Mouse (Mus musculus) forebrain, embryonic 16.5 days (tissue): ENCODE results near the gene Amn1. TPM values are rescaled to one million over a fixed set of nuclear protein-coding genes. Genes with fewer than 3 reads are reported as not detected.
"Not testable (repeated sequence)": the region's sequence is repeated elsewhere in the genome, so short reads cannot be mapped to it uniquely, and the experiment has no call there.

Experiments used
- ATAC-seq: fragments of 200-750 bp; cut with Nextera tagmentation; 2 replicates; pipeline ENCODE4 v1.8.0; 2017; ENCODE audit warnings: mild to moderate bottlenecking, moderate library complexity
- H3K27ac ChIP-seq: fragments of 300-500 bp; sonication (generic); 2 replicates; pipeline ENCODE4 v1.5.1; 2014; ENCODE audit warnings: low read length, control low read depth
- H3K27me3 ChIP-seq: fragments of 300-500 bp; sonication (generic); replicated peaks from 2 replicates; pipeline ENCODE4 v1.6.1; 2014; ENCODE audit warnings: low read length; ENCODE audit not compliant: control insufficient read depth, insufficient read depth
- H3K36me3 ChIP-seq: fragments of 300-500 bp; sonication (generic); 2 replicates; pipeline ENCODE4 v1.6.1; 2014; ENCODE audit not compliant: control insufficient read depth, insufficient read depth
- H3K4me1 ChIP-seq: fragments of 300-500 bp; sonication (generic); replicated peaks from 2 replicates; pipeline ENCODE4 v1.6.1; 2014; ENCODE audit warnings: low read length; ENCODE audit not compliant: control insufficient read depth, insufficient read depth
- H3K4me2 ChIP-seq: fragments of 300-500 bp; sonication (generic); 2 replicates; pipeline ENCODE4 v1.6.1; 2014; ENCODE audit warnings: mild to moderate bottlenecking, low read length, control low read depth
- H3K4me3 ChIP-seq: fragments of 300-500 bp; sonication (generic); replicated peaks from 2 replicates; pipeline ENCODE4 v1.5.1; 2014; ENCODE audit warnings: mild to moderate bottlenecking, low read length, control low read depth
- H3K9ac ChIP-seq: fragments of 300-500 bp; sonication (generic); replicated peaks from 2 replicates; pipeline ENCODE4 v1.6.1; 2014; ENCODE audit warnings: low read depth, low read length, control low read depth
- H3K9me3 ChIP-seq: fragments of 300-500 bp; sonication (generic); 2 replicates; pipeline ENCODE4 v1.6.1; 2016; ENCODE audit warnings: low read length; ENCODE audit not compliant: control insufficient read depth
- WGBS: fragments of 180-500 bp; shearing (Covaris S2); extraction: QIAGEN DNeasy Blood & Tissue Kit; methylation state at CpG from one replicate; pipeline ENCODE4 v1.1.7; 2014; 5-methylcytosine and 5-hydroxymethylcytosine counted together
- polyA plus RNA-seq: library from polyadenylated mRNA; unstranded; fragments of >200 nt; fragmentation: Nextera tagmentation; extraction: Ambion mirVana; gene quantifications from 2 replicates; pipeline ENCODE4 v1.2.1, GENCODE M21; 2015

Amn1 gene
- polyA plus RNA-seq, 1 experiment from 2014 or later = 108 TPM

GRCm38 (mm10) chr6:149141393-149142173 is 46.9 kb downstream of the Amn1 start:
- ATAC-seq = peak; percentile 98
- 4% methylated on average over 36 of the region's 36 CpGs for WGBS

DNA sequence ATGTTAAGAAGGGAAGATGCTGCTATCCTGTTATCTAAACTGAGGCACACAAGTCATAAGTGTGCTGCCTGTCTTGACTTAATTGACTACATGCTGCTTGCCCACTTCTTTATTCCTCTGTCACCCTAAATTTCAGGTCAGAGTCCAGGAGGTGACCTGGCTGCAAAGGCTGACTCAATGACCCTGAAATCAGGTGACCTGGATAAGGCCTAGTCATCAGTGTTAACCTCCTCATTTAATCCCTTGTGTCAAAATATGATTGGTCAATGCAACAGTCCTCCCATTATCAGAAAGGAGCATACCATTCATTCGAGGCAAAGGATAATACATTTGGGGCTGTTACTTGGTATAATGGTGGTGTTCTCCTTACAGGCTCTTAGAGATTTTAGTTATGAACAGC is 49.0 kb downstream of the Amn1 start, which contains the start of gene Etfbkmt:
TSS of gene Etfbkmt (plus strand) at position 379 of the 400 bp plus-strand sequence.
- Histone ChIP-seq H3K9ac (no peak within 1 kb of the TSS), H3K36me3 (no peaks in the 10 kb centered on the region), H3K27me3 (no peaks in the 10 kb centered on the region), H3K9me3 (no peaks in the 10 kb centered on the region), H3K4me3 (no peak within 1 kb of the TSS), H3K27ac (no peak within 1 kb of the TSS), H3K4me2 (no peak within 1 kb of the TSS), H3K4me1 (peaks cover 6% of the 10 kb centered on the region)
- 78% methylated on average over 1 of the region's 1 CpGs for WGBS
- no peak for ATAC-seq

More at GRCm38 (mm10) chr6:149141393-149142173, 46.9 kb downstream of the Amn1 start:
- no peaks in the 10 kb centered on the region for H3K9me3 ChIP-seq
- no peaks in the 10 kb centered on the region for H3K27me3 ChIP-seq
- H3K9ac ChIP-seq = peak overlapping the region; percentile 43
- peaks cover 6% of the 10 kb centered on the region for H3K4me1 ChIP-seq
- H3K4me2 ChIP-seq = peak overlapping the region; percentile 66
- H3K27ac ChIP-seq = no peak overlapping the region
- no peaks in the 10 kb centered on the region for H3K36me3 ChIP-seq
- peak overlapping the region; percentile 51 for H3K4me3 ChIP-seq

DNA sequence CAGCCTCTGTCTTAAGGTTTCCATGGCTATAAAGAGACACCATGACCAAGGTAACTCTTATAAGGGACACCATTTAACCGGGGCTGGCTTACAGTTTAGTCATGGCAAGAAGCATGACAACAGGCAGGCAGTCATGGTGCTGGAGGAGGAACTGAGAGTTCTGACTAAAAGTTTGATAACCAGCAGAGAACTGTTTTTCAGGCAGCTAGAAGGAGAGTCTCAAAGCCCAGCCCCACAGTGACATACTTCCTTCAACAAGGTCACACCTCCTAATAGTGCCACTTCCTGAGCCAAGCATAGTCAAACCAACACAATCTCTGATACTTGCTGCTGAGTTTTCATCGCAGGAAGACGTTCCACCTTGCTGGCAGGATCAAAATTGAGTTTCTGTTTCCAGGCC is 49.5 kb downstream of the Amn1 start:
- no peak for ATAC-seq
- Histone ChIP-seq H3K4me1 (peaks cover 6% of the 10 kb centered on the region), H3K9me3 (no peaks in the 10 kb centered on the region), H3K27me3 (no peaks in the 10 kb centered on the region), H3K36me3 (no peaks in the 10 kb centered on the region), H3K4me2 (no peak overlapping the region), H3K27ac (no peak overlapping the region), H3K9ac (no peak overlapping the region), H3K4me3 (no peak overlapping the region)
- WGBS = 95% methylated on average over 3 of the region's 3 CpGs

DNA sequence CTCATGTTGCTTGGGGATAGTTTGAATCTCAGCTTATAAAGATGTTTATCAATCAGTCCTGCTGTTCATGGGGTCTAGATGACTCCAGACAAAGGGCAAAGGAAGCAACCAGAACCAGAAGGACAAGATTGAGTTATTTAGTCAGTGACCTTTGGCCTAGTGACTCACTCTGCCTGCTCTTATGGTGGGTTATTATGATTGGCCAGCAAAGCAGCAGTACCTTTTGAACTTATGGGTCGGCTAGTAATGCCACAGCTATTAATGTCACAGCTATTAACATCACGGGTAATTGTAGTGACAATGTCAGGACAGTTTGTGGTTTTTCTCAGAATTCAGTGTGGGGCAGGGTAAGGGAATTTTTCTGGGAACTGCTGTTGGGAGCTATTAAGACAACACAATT is 50.6 kb downstream of the Amn1 start:
- Histone ChIP-seq H3K27ac (no peak overlapping the region), H3K36me3 (no peaks in the 10 kb centered on the region), H3K4me3 (no peak overlapping the region), H3K4me2 (no peak overlapping the region), H3K9me3 (no peaks in the 10 kb centered on the region), H3K4me1 (peaks cover 6% of the 10 kb centered on the region), H3K9ac (no peak overlapping the region), H3K27me3 (no peaks in the 10 kb centered on the region)
- WGBS = 83% methylated on average over 2 of the region's 2 CpGs
- ATAC-seq = no peak

DNA sequence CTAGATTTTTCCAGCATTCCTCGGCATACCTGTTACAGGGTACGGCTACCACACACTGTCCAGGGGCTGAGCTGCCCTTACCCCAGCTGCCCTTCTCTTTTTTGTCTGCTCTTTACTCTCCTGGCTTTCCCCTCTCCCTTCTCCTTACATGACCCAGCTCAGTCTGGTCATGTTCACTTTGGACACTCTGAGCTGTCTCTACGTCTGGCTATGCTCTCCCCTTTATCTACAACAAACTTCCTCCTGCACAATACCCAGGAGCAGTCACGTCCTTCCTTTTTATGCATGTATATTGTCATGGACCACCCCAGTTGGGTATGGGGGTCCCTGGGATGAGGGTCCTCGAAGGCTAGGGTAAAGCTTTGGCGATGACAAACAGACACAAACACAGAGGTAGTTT is 52.9 kb downstream of the Amn1 start:
- no peak for ATAC-seq

GRCm38 (mm10) chr6:149134391-149135150 is 53.9 kb downstream of the Amn1 start:
- H3K27ac ChIP-seq = no peak overlapping the region
- H3K4me2 ChIP-seq = no peak overlapping the region

More for the DNA sequence above, 52.9 kb downstream of the Amn1 start:
- H3K27me3 ChIP-seq = no peaks in the 10 kb centered on the region
- H3K9ac ChIP-seq = no peak overlapping the region
- H3K4me1 ChIP-seq = no peaks in the 10 kb centered on the region
- no peaks in the 10 kb centered on the region for H3K9me3 ChIP-seq
- 80% methylated on average over 6 of the region's 6 CpGs for WGBS
- no peak overlapping the region for H3K27ac ChIP-seq
- H3K4me3 ChIP-seq = no peak overlapping the region
- no peaks in the 10 kb centered on the region for H3K36me3 ChIP-seq
- no peak overlapping the region for H3K4me2 ChIP-seq

DNA sequence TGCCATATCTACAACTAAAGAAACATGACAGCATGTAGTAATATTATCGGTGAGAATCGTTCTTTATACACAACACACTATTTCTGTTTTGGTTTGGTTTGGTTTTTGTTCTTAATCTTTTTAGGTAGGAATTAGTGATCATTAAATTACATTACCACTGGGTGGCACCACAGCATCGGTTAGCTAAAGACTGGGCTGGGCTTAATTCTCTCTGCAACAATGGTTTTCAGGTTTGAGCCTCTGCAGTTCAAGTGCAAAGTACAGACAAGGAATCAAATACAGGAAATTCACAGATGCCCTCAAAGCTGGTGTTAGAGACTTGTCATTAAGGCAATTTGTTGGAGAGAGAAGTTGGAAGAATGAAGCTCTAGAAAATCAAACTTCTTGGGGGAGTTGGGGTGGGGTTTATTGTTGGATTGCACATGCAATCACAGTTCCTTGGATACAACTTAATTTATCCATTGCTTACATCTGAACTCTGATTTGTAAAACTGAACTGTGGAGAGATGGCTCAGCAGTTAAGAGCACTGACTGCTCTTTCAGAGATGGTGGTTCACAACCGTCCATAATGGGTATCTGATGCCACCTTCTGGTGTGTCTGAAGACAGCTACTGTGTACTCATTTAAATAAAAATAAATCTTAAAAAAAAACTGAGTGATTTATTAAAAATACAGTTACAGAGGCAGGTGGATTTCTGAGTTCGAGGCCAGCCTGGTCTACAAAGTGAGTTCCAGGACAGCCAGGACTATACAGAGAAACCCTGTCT is 56.0 kb downstream of the Amn1 start:
- Histone ChIP-seq H3K9ac (no peak overlapping the region), H3K4me3 (no peak overlapping the region), H3K4me2 (no peak overlapping the region), H3K27me3 (no peaks in the 10 kb centered on the region), H3K9me3 (no peaks in the 10 kb centered on the region), H3K36me3 (no peaks in the 10 kb centered on the region), H3K4me1 (no peaks in the 10 kb centered on the region), H3K27ac (no peak overlapping the region)
- WGBS = 32% methylated on average over 5 of the region's 5 CpGs
- peak; percentile 70; the same call in 1 of the 2 replicates for ATAC-seq

More at GRCm38 (mm10) chr6:149134391-149135150, 53.9 kb downstream of the Amn1 start:
- no peak for ATAC-seq
- Histone ChIP-seq H3K9ac (no peak overlapping the region), H3K9me3 (no peaks in the 10 kb centered on the region), H3K27me3 (no peaks in the 10 kb centered on the region), H3K36me3 (no peaks in the 10 kb centered on the region), H3K4me3 (no peak overlapping the region), H3K4me1 (no peaks in the 10 kb centered on the region)
- WGBS = 11% methylated on average over 5 of the region's 5 CpGs

GRCm38 (mm10) chr6:149131111-149131510 is 57.4 kb downstream of the Amn1 start:
- 7% methylated on average over 3 of the region's 3 CpGs for WGBS
- H3K9me3 ChIP-seq = no peaks in the 10 kb centered on the region
- no peaks in the 10 kb centered on the region for H3K4me1 ChIP-seq
- H3K9ac ChIP-seq = no peak overlapping the region
- no peak overlapping the region for H3K4me3 ChIP-seq
- no peak for ATAC-seq
- no peaks in the 10 kb centered on the region for H3K36me3 ChIP-seq
- no peak overlapping the region for H3K27ac ChIP-seq
- no peak overlapping the region for H3K4me2 ChIP-seq
- no peaks in the 10 kb centered on the region for H3K27me3 ChIP-seq

DNA sequence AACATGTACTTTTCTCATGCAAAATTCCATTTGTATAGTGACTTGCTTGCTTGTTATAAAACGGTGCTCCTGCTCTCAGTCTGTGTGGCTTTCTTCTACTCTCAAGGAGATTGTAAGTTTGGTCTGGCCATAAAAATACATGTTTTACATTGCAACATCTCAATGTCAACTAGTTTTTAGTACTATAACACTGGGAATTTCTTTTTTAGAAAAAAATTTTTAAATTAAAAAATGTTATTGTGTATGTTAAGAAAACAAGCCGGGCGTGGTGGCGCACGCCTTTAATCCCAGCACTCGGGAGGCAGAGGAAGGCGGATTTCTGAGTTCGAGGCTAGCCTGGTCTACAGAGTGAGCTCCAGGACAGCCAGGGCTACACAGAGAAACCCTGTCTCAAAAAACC is 58.6 kb downstream of the Amn1 start, which contains the start of gene Gm10203:
TSS of gene Gm10203 (plus strand) at position 301 of the 400 bp plus-strand sequence.
- not testable (repeated sequence) for H3K36me3 ChIP-seq, H3K4me2 ChIP-seq, H3K9me3 ChIP-seq, ATAC-seq, H3K4me1 ChIP-seq, H3K27me3 ChIP-seq, H3K27ac ChIP-seq, H3K9ac ChIP-seq, H3K4me3 ChIP-seq
- WGBS = 80% methylated on average over 8 of the region's 8 CpGs
